Mouse (Mus musculus): Measurements from ENCODE around the gene Cdk17. TPM values are rescaled to one million over a fixed set of nuclear protein-coding genes. Genes with fewer than 3 reads are reported as not detected.

Gene Cdk17
- polyA plus RNA-seq, 1 experiment from 2014 or later = 49.7 TPM

DNA sequence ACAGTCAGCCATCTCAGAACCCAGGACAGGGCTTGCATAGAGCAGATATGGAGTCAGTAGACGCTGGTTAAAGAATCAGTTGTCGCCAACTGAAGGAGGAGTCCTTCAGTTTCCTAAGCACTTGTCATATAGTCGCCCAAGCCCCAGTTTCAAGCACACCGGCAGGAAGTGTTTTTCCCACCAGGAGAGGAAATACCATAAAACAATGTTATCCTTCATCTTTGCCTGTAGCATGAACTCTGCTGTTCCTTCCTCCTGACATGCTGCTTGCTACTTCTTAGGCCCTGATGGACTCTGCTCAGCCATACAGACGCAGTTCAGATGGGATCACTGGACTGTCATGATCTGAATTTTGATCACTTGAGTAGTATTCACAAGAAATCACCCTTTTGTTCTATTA is 124.8 kb downstream of the Cdk17 start:
- H3K9me3 ChIP-seq (replicated peaks) = no peaks in the 10 kb centered on the region
- H3K9ac ChIP-seq = no peak overlapping the region
- peaks cover 6% of the 10 kb centered on the region; the same call in 1 of the 2 replicates for H3K4me1 ChIP-seq
- ATAC-seq (ENCODE audit: low FRiP score) = no peak
- H3K27me3 ChIP-seq = no peaks in the 10 kb centered on the region
- no peaks in the 10 kb centered on the region for H3K36me3 ChIP-seq
- no peak overlapping the region for H3K4me3 ChIP-seq
- no peak overlapping the region for H3K27ac ChIP-seq
- 82% methylated on average over 5 of the region's 5 CpGs for WGBS
- no peak overlapping the region for H3K4me2 ChIP-seq (replicated peaks)

DNA sequence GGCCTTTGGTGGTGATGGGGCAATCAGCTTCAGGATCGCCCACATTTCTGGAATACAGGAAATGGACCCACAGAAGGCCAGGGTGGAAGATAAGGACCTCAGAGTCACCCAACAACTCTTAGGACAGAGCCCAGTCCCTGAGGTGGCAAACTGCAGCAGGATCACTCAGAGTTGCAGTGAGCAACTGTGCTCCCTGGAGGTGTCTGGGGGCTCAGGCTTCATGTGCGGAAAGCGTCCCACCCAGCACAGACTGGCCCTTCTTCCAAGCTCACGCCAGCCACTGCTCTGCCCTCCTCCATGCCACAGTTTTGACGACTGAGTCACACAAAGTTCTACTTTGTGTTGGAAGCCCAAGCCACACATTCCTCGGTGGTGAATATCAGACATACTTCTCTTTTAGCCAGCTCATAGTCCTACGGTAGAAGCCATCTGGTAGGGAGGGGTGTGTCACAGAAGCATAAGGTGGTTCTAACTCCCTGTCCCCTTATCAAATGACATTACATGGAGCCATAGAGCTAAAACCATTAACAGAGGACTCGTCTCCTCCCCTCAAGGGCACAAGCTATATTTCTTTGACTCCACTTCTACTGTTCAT is 127.0 kb downstream of the Cdk17 start:
- 91% methylated on average over 8 of the region's 8 CpGs for WGBS
- H3K9me3 ChIP-seq (replicated peaks) = no peaks in the 10 kb centered on the region

DNA sequence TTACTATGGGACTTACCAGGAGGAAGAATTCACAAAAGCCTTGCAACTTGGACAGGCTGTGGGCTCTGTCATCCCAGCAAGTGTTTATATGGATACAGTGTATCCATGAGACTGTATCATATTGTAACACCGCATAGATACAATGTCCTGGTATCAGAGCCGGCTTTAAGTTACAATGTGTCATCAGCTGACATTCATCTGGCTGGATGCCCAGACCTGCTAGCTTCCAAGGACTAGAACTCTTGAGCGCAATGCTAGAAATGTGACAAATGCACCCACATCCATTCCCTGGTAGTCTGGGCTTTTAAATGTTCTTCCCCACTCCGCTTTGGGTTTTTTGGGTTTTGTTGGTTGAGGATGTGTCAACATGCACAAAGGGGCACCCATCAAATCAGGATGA is 127.7 kb downstream of the Cdk17 start:
- Histone ChIP-seq H3K4me1 (0 out of 2 replicates have a peak, but pooled peaks cover 3% of the 10 kb centered on the region), H3K9ac (no peak overlapping the region), H3K27me3 (no peaks in the 10 kb centered on the region), H3K27ac (no peak overlapping the region), H3K4me2 (replicated peaks) (no peak overlapping the region), H3K36me3 (no peaks in the 10 kb centered on the region), H3K4me3 (no peak overlapping the region), H3K9me3 (replicated peaks) (no peaks in the 10 kb centered on the region)
- WGBS = 78% methylated on average over 4 of the region's 4 CpGs
- ATAC-seq (ENCODE audit: low FRiP score) = no peak

More for the DNA sequence above, 127.0 kb downstream of the Cdk17 start:
- no peak overlapping the region for H3K27ac ChIP-seq
- H3K36me3 ChIP-seq = no peaks in the 10 kb centered on the region
- no peaks in the 10 kb centered on the region for H3K27me3 ChIP-seq
- no peak overlapping the region for H3K4me2 ChIP-seq (replicated peaks)
- H3K4me3 ChIP-seq = no peak overlapping the region
- ATAC-seq (ENCODE audit: low FRiP score) = no peak
- H3K4me1 ChIP-seq = peaks cover 6% of the 10 kb centered on the region; the same call in 1 of the 2 replicates
- no peak overlapping the region for H3K9ac ChIP-seq

DNA sequence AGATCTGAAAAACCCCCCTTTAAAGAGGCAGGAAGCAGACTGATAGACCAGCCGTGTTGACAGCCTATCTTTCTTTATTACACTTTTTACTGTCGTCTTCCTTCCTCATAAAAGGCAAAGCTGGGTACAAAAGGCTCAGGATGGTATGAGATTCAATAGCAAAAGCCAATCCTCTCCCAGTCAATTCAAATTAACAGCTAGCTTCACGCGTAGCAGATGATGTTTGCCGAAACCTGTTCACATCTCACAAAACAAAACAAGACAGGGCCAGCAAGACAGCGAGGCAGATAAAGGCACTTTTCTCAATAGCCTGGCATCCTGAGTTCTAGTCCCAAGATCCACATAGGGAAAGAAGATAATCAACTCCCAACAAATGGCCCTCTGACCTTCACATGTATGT is 128.7 kb downstream of the Cdk17 start:
- 77% methylated on average over 6 of the region's 6 CpGs for WGBS

DNA sequence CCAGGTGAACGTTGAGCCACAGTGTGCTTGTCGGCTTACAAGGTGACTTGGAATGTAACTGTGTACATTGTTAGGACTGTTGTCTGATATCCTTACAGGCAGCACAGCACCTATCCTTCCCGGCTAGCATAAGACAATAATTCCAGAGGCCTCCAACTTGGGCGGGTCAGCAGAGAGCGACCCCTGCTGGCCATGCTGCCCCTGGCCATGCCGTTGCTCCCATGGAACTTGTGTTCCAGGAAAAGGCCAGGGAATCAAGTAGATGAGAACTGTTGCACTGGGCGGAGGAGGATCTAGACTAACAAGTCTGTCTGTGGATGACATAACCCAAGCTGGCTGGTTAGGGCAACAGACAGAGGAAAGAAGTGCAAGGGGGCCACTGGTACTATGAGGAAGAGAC is 130.7 kb downstream of the Cdk17 start:
- 36% methylated on average over 7 of the region's 7 CpGs for WGBS
- no peak overlapping the region for H3K9ac ChIP-seq

More for the DNA sequence above, 128.7 kb downstream of the Cdk17 start:
- Histone ChIP-seq H3K4me3 (no peak overlapping the region), H3K27ac (no peak overlapping the region), H3K9me3 (replicated peaks) (no peaks in the 10 kb centered on the region), H3K27me3 (no peaks in the 10 kb centered on the region), H3K4me2 (replicated peaks) (no peak overlapping the region), H3K4me1 (peaks cover 8% of the 10 kb centered on the region), H3K9ac (no peak overlapping the region), H3K36me3 (no peaks in the 10 kb centered on the region)
- no peak for ATAC-seq (ENCODE audit: low FRiP score)

DNA sequence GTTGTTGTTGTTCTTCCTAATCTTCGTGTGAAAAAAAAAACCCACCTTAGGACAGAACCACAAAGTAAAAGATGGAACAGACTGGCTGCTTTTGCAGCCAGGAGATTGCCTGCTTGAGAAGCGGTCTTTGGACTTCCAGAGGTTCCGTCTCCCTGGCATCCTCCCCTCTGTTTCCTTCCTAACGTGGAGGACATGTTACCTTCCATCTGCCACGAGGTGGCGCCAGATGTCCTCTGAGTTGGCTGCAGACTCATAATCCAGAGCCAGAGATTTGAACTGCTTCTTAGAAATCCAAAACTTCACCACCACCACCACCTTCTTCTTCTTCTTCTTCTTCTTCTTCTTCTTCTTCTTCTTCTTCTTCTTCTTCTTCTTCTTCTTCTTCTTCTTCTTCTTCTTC is 131.2 kb downstream of the Cdk17 start:
- Histone ChIP-seq H3K27ac (no peak overlapping the region), H3K27me3 (no peaks in the 10 kb centered on the region), H3K4me2 (replicated peaks) (no peak overlapping the region), H3K4me3 (no peak overlapping the region), H3K4me1 (peaks cover 22% of the 10 kb centered on the region), H3K9me3 (replicated peaks) (no peaks in the 10 kb centered on the region), H3K9ac (no peak overlapping the region), H3K36me3 (no peaks in the 10 kb centered on the region)
- ATAC-seq (ENCODE audit: low FRiP score) = no peak
- 7% methylated on average over 6 of the region's 6 CpGs for WGBS

More for the DNA sequence above, 130.7 kb downstream of the Cdk17 start:
- Histone ChIP-seq H3K9me3 (replicated peaks) (no peaks in the 10 kb centered on the region), H3K4me1 (peaks cover 21% of the 10 kb centered on the region), H3K36me3 (no peaks in the 10 kb centered on the region), H3K27ac (no peak overlapping the region), H3K27me3 (no peaks in the 10 kb centered on the region), H3K4me3 (no peak overlapping the region), H3K4me2 (replicated peaks) (no peak overlapping the region)
- ATAC-seq (ENCODE audit: low FRiP score) = peak; percentile 40; the same call in 1 of the 2 replicates

DNA sequence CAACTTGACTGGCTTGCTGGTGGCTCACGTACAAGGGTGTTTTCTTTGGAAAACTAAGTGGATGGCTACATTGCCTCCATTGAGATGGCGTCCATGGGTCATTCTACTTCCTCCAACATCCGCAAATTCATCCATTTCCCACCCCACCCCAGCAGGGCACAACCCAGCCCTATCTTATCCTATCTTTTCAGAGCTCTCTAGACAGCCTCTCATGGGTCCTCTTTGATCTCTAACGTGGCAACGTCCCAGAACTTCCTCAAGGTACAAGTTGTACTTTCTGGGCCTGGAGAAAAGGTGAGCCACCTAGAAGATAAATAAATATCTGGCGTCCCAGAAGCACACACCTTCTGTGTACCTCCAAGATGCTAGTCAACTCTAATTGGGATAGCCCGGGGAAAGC is 132.9 kb downstream of the Cdk17 start:
- peaks cover 24% of the 10 kb centered on the region for H3K4me1 ChIP-seq
- ATAC-seq (ENCODE audit: low FRiP score) = no peak
- no peaks in the 10 kb centered on the region for H3K9me3 ChIP-seq (replicated peaks)
- H3K9ac ChIP-seq = no peak overlapping the region
- H3K36me3 ChIP-seq = no peaks in the 10 kb centered on the region
- WGBS = 86% methylated on average over 7 of the region's 7 CpGs
- no peaks in the 10 kb centered on the region for H3K27me3 ChIP-seq
- H3K4me2 ChIP-seq (replicated peaks) = no peak overlapping the region
- H3K4me3 ChIP-seq = no peak overlapping the region
- H3K27ac ChIP-seq = no peak overlapping the region

DNA sequence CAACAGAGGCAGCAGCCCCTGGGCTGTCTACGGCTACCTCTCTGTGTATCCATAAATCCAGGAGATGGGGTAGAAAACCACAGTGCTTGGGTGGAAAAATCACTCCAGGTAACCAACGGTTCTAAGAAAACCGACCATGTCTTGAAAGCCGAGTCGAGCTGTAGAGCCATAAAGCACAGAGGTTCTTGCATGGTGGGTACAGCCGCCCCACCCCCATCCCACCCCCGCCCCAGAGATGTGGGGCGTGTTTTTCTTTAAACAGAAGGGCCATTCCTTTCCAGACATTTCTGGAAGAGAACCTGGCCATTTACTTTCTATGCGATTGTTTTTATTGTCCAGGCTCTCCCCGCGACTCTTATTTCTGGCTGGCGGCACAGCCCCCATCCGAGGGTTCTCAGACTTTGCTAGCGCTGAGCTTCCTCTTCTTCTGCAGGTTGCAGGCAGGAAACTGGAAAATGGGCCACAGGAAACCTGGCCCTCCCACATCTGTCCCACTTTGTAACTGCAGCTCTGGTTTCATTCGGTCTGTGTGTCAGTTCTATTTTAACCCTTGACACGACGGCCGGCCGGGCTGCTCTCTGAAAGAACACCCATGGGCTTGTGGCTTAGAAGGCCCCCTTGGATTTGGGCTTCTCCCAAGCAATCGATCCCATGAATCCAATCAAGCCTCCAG is 134.0 kb downstream of the Cdk17 start:
- 56% methylated on average over 20 of the region's 20 CpGs for WGBS
- H3K4me2 ChIP-seq (replicated peaks) = peak overlapping the region; percentile 8
- no peak overlapping the region for H3K27ac ChIP-seq
- no peak overlapping the region for H3K9ac ChIP-seq
- no peaks in the 10 kb centered on the region for H3K27me3 ChIP-seq
- no peak for ATAC-seq (ENCODE audit: low FRiP score)
- H3K9me3 ChIP-seq (replicated peaks) = no peaks in the 10 kb centered on the region
- H3K4me3 ChIP-seq = no peak overlapping the region
- no peaks in the 10 kb centered on the region for H3K36me3 ChIP-seq
- H3K4me1 ChIP-seq = peaks cover 24% of the 10 kb centered on the region

DNA sequence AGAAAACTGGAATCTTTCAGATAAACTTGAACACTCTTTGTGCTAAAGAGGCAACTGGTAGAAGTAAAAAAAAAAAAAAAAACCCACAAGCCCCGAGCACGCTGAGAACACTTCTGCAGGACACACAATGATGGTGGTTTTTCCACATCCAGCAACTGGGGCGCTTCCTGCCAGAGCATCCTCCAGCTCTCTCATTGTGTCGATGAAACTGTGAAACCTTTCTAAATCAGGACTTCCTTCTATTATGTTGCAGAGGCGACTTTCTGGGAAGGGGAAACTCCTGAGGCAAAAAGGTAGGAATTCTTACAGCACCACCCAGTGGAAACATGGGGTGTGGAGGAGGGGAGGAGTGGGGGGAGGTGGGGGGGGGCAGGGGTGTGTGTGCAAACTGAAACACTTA is 137.1 kb downstream of the Cdk17 start:
- no peak overlapping the region for H3K4me3 ChIP-seq
- peaks cover 24% of the 10 kb centered on the region for H3K4me1 ChIP-seq
- H3K36me3 ChIP-seq = no peaks in the 10 kb centered on the region
- no peak overlapping the region for H3K9ac ChIP-seq
- no peak overlapping the region for H3K27ac ChIP-seq
- 39% methylated on average over 5 of the region's 5 CpGs for WGBS
- no peak for ATAC-seq (ENCODE audit: low FRiP score)
- no peaks in the 10 kb centered on the region for H3K27me3 ChIP-seq
- no peak overlapping the region for H3K4me2 ChIP-seq (replicated peaks)
- H3K9me3 ChIP-seq (replicated peaks) = no peaks in the 10 kb centered on the region

DNA sequence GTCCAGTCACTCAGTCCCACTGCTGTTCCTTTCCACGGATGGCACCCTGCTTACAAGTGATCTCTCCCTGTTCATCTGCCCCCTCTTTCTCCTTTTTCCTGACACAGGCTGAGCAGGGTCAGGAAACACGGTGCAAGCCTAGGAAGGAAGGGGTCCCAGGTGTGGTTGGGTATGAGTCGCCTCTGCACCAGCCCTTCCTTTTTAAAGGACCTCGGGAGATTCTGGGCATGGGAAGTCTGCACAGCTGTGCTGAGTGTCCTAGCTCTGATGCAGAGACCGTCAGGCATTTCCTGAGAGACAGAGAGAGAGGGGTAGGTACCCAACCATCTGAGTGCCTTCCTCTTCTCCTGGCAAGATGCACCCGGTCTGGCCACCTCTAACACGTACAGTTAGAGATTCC is 137.5 kb downstream of the Cdk17 start:
- Histone ChIP-seq H3K9ac (no peak overlapping the region), H3K4me3 (no peak overlapping the region), H3K27me3 (no peaks in the 10 kb centered on the region), H3K4me1 (peaks cover 27% of the 10 kb centered on the region), H3K36me3 (no peaks in the 10 kb centered on the region), H3K4me2 (replicated peaks) (no peak overlapping the region), H3K9me3 (replicated peaks) (no peaks in the 10 kb centered on the region), H3K27ac (no peak overlapping the region)
- WGBS = 54% methylated on average over 7 of the region's 7 CpGs
- ATAC-seq (ENCODE audit: low FRiP score) = no peak

DNA sequence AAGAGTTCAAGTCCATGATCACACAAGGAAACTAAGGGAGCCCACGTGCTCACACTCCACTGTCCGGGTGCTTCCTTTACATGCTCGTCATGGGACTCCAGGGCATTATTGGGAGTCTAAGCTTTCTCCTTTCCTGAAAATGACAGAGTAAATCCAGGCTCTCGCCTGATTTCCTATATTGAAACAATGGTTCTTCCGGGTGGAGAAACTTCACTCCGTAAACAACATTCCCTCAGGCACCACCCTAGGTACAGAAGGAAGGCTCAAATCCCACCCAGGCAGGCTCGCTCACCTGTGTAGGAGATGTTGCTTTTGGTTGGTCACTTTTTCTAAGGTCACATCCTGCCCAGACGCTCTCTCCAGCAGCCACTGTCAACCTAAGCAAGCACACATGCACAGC is 141.2 kb downstream of the Cdk17 start:
- Histone ChIP-seq H3K9me3 (replicated peaks) (no peaks in the 10 kb centered on the region), H3K4me3 (no peak overlapping the region), H3K27ac (no peak overlapping the region), H3K27me3 (no peaks in the 10 kb centered on the region), H3K4me1 (peaks cover 11% of the 10 kb centered on the region; the same call in 1 of the 2 replicates), H3K9ac (no peak overlapping the region), H3K36me3 (no peaks in the 10 kb centered on the region), H3K4me2 (replicated peaks) (no peak overlapping the region)
- no peak for ATAC-seq (ENCODE audit: low FRiP score)
- WGBS = 78% methylated on average over 8 of the region's 8 CpGs

DNA sequence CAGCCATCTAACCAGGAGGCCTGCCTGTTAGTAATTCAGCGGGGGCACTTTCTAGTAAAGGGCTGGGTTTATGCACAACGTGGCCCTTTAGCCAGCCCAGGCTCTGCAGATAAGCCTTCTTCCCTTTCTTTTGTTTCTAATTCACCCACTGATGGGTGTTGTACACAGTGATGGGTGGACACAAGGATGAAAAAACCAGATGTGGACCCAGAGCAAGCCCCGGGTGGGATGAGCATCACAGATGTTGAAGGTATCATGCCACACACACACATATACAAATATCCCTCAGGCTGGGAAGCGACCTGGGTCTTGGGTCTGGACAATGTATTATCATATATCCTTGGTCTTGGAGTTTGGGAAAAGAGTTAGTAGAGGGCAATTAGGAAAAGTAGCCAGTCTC is 142.6 kb downstream of the Cdk17 start:
- H3K4me3 ChIP-seq = no peak overlapping the region
- no peak overlapping the region for H3K9ac ChIP-seq
- H3K9me3 ChIP-seq (replicated peaks) = no peaks in the 10 kb centered on the region
- 74% methylated on average over 4 of the region's 4 CpGs for WGBS
- H3K4me2 ChIP-seq (replicated peaks) = no peak overlapping the region
- no peak for ATAC-seq (ENCODE audit: low FRiP score)
- no peaks in the 10 kb centered on the region for H3K36me3 ChIP-seq
- no peaks in the 10 kb centered on the region for H3K27me3 ChIP-seq
- peaks cover 5% of the 10 kb centered on the region; the same call in 1 of the 2 replicates for H3K4me1 ChIP-seq
- H3K27ac ChIP-seq = no peak overlapping the region

DNA sequence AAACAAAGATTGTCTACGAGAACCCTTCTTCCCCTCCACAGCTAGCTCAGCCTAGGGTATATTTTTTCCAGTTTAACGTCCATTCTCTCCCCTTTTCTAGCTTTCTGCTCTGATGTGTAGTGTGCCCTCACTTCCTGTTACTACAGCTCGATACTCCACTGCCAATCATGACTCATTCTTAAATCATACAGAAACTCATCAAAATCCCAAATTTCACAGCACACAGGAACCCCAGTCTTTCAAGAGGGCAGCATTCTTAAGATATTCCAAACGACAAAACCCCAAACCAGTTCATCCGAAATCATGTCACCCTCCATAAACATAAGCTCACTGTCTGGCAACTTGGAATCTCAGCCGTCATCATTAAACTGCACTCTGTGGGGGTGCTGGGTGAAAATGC is 145.3 kb downstream of the Cdk17 start:
- Histone ChIP-seq H3K9ac (no peak overlapping the region), H3K27ac (no peak overlapping the region), H3K36me3 (no peaks in the 10 kb centered on the region), H3K27me3 (no peaks in the 10 kb centered on the region), H3K4me2 (replicated peaks) (no peak overlapping the region), H3K4me1 (peaks cover 14% of the 10 kb centered on the region), H3K9me3 (replicated peaks) (no peaks in the 10 kb centered on the region), H3K4me3 (no peak overlapping the region)
- ATAC-seq (ENCODE audit: low FRiP score) = no peak
- WGBS = 65% methylated on average over 6 of the region's 6 CpGs
